Mouse (Mus musculus): ENCODE measurements at regions not wholly inside any gene's neighbourhood (a gene's known extent, or its start where the extent isn't known, plus 50 kb on each side); places are given as distances from the start of the nearest gene placed in this dataset.

GRCm38 (mm10) chr6:51179741-51180537 is 252.5 kb upstream of the Nfe2l3 start:
- Histone ChIP-seq H3K4me3 (replicated peaks; ENCODE audit: extremely low read depth, low read depth, low read length) (no peak overlapping the region), H3K4me1 (ENCODE audit: control insufficient read depth, insufficient read depth, low read length) (no peaks in the 10 kb centered on the region)
- DNase-seq = no peak
- TF ChIP-seq POLR2A (IDR thresholded peaks at IDR 0.05; ENCODE audit: borderline replicate concordance, extremely low read depth, low read depth, low read length) = no peak
- TF ChIP-seq CTCF (IDR thresholded peaks at IDR 0.05; ENCODE audit: insufficient read depth, low read length) = no peak
- 15% methylated on average over 17 of the region's 17 CpGs for whole genome bisulfite sequencing

- Histone ChIP-seq H3K4me1 (ENCODE audit: control insufficient read depth, insufficient read depth, low read length) (no peaks in the 10 kb centered on the region), H3K4me3 (replicated peaks; ENCODE audit: extremely low read depth, low read depth, low read length) (no peak overlapping the region)
- TF ChIP-seq CTCF (IDR thresholded peaks at IDR 0.05; ENCODE audit: insufficient read depth, low read length) (no peak), POLR2A (IDR thresholded peaks at IDR 0.05; ENCODE audit: borderline replicate concordance, extremely low read depth, low read depth, low read length) (no peak)
- no peak for DNase-seq
- 15% methylated on average over 11 of the region's 11 CpGs for WGBS
Observed at GRCm38 (mm10) chr6:51180881-51181875, 251.3 kb upstream of the Nfe2l3 start.

- no peak for DNase-seq
- WGBS = 30% methylated on average over 10 of the region's 10 CpGs
Observed at GRCm38 (mm10) chr6:51181905-51182304, 250.6 kb upstream of the Nfe2l3 start.

GRCm38 (mm10) chr6:51182771-51183284 is 249.6 kb upstream of the Nfe2l3 start:
- WGBS = 19% methylated on average over 5 of the region's 5 CpGs
- DNase-seq = no peak
- Histone ChIP-seq H3K4me1 (ENCODE audit: control insufficient read depth, insufficient read depth, low read length) (no peaks in the 10 kb centered on the region), H3K4me3 (replicated peaks; ENCODE audit: extremely low read depth, low read depth, low read length) (no peak overlapping the region)
- TF ChIP-seq CTCF (IDR thresholded peaks at IDR 0.05; ENCODE audit: insufficient read depth, low read length) (no peak), POLR2A (IDR thresholded peaks at IDR 0.05; ENCODE audit: borderline replicate concordance, extremely low read depth, low read depth, low read length) (no peak)

More at GRCm38 (mm10) chr6:51181905-51182304, 250.6 kb upstream of the Nfe2l3 start:
- TF ChIP-seq CTCF (IDR thresholded peaks at IDR 0.05; ENCODE audit: insufficient read depth, low read length) (no peak), POLR2A (IDR thresholded peaks at IDR 0.05; ENCODE audit: borderline replicate concordance, extremely low read depth, low read depth, low read length) (no peak)
- no peak overlapping the region for H3K4me3 ChIP-seq (replicated peaks; ENCODE audit: extremely low read depth, low read depth, low read length)
- no peaks in the 10 kb centered on the region for H3K4me1 ChIP-seq (ENCODE audit: control insufficient read depth, insufficient read depth, low read length)

GRCm38 (mm10) chr6:51183576-51184420 is 248.7 kb upstream of the Nfe2l3 start:
- no peak for DNase-seq
- 6% methylated on average over 21 of the region's 21 CpGs for WGBS
- H3K4me1 ChIP-seq (ENCODE audit: control insufficient read depth, insufficient read depth, low read length) = no peaks in the 10 kb centered on the region
- no peak for TF ChIP-seq POLR2A (IDR thresholded peaks at IDR 0.05; ENCODE audit: borderline replicate concordance, extremely low read depth, low read depth, low read length)
- no peak overlapping the region for H3K4me3 ChIP-seq (replicated peaks; ENCODE audit: extremely low read depth, low read depth, low read length)

GRCm38 (mm10) chr6:51184500-51184899 is 248.0 kb upstream of the Nfe2l3 start:
- TF ChIP-seq POLR2A (IDR thresholded peaks at IDR 0.05; ENCODE audit: borderline replicate concordance, extremely low read depth, low read depth, low read length) (no peak), CTCF (IDR thresholded peaks at IDR 0.05; ENCODE audit: insufficient read depth, low read length) (no peak)
- Histone ChIP-seq H3K4me1 (ENCODE audit: control insufficient read depth, insufficient read depth, low read length) (no peaks in the 10 kb centered on the region), H3K4me3 (replicated peaks; ENCODE audit: extremely low read depth, low read depth, low read length) (no peak overlapping the region)
- no peak for DNase-seq
- WGBS = 12% methylated on average over 3 of the region's 3 CpGs

- DNase-seq = no peak
- no peak overlapping the region for H3K4me3 ChIP-seq (replicated peaks; ENCODE audit: extremely low read depth, low read depth, low read length)
- TF ChIP-seq POLR2A (IDR thresholded peaks at IDR 0.05; ENCODE audit: borderline replicate concordance, extremely low read depth, low read depth, low read length) (no peak), CTCF (IDR thresholded peaks at IDR 0.05; ENCODE audit: insufficient read depth, low read length) (no peak)
- no peaks in the 10 kb centered on the region for H3K4me1 ChIP-seq (ENCODE audit: control insufficient read depth, insufficient read depth, low read length)
- WGBS = 34% methylated on average over 6 of the region's 6 CpGs
Observed at GRCm38 (mm10) chr6:51185201-51185600, 247.3 kb upstream of the Nfe2l3 start.

- TF ChIP-seq CTCF (IDR thresholded peaks at IDR 0.05; ENCODE audit: insufficient read depth, low read length) = no peak
- no peak for TF ChIP-seq POLR2A (IDR thresholded peaks at IDR 0.05; ENCODE audit: borderline replicate concordance, extremely low read depth, low read depth, low read length)
- 77% methylated on average over 3 of the region's 3 CpGs for WGBS
- no peak overlapping the region for H3K4me3 ChIP-seq (replicated peaks; ENCODE audit: extremely low read depth, low read depth, low read length)
- DNase-seq = no peak
- no peaks in the 10 kb centered on the region for H3K4me1 ChIP-seq (ENCODE audit: control insufficient read depth, insufficient read depth, low read length)
Observed at GRCm38 (mm10) chr6:51189173-51189572, 243.3 kb upstream of the Nfe2l3 start.

All from lung, adult 2 months (tissue).